Mouse (Mus musculus): ENCODE data around the gene Pgm2.
A peak's percentile ranks its signal among the peaks of the same experiment; 100 is the strongest.

DNA sequence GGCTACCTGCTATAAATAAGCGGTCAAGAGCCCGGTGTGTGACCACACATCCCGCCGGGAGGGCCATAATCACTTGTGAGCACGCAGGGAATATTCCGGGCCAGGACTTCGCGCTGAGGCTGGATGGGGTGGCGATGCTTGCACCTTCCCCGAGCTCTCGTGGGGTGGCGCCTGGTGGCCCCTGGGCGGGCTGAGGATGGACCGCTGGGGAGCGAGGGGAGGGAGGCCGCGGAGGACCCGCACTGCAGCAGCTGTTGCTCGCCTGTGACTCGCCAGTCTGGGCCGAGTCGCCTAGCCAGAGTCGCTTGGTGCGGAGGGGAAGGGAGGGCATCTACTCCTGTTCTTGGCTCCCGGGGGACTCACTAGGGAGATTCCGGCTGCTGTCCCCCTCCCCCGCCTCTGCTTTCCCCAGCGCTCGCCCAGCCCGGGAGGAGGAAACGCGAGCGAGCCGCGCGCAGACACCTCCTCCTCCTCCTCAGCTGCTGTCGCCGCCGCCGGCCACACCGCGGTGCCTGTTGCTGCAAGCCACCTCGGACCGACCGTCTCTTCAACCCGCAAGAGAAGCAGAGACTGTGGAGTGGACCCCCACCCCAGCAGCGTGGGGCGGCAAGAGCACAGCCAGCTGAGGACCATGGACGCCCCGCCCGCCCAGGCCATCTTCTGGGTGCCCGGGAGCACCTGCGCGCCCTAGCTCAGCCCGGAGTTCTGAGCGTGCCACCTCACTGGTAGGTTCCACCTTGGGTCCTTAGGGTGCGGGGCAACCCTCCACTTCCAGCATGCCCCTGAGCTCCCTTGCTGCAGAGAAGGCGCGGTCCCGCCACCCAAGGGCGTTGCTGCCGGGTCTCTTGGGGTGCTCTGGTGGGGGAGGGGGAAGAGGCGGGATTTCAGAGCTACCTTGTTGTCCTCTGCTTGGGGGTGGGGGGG lies 67.3 kb downstream of the Pgm2 start:
- TF ChIP-seq TCF12 (IDR thresholded peaks at IDR 0.05; ENCODE audit: insufficient read depth, poor library complexity, severe bottlenecking) (no peak), MAX (IDR thresholded peaks at IDR 0.05; ENCODE audit: low read depth) (no peak), POLR2A (IDR thresholded peaks at IDR 0.05; ENCODE audit: insufficient read length, low read depth) (peak; percentile 75), CEBPB (IDR thresholded peaks at IDR 0.05; ENCODE audit: insufficient read depth, poor library complexity, severe bottlenecking) (no peak), E2F4 (IDR thresholded peaks at IDR 0.05; ENCODE audit: insufficient read depth) (no peak), TCF3 (IDR thresholded peaks at IDR 0.05; ENCODE audit: insufficient read length, low read depth) (peak; percentile 10), USF1 (IDR thresholded peaks at IDR 0.05; ENCODE audit: low read depth) (no peak), POLR2AphosphoS2 (IDR thresholded peaks at IDR 0.05; ENCODE audit: insufficient read length, low read depth) (peak; percentile 73), MYOD1 (IDR thresholded peaks at IDR 0.05; ENCODE audit: control insufficient read depth in 1 of 3, insufficient read length in 2 of 3, low read depth in 2 of 3) (peak in 2 of 3 experiments; percentile 84 to 90), MYOG (IDR thresholded peaks at IDR 0.05; ENCODE audit: control insufficient read depth in 1 of 3, insufficient read depth in 1 of 3, insufficient read length in 2 of 3, low read depth in 2 of 3) (peak; percentile 42 to 89 (median 88)), SRF (IDR thresholded peaks at IDR 0.05; ENCODE audit: control insufficient read depth, insufficient read length, low read depth) (no peak), REST (IDR thresholded peaks at IDR 0.05; ENCODE audit: insufficient read depth, insufficient read length) (no peak)
